Mouse (Mus musculus): ENCODE results near the gene Alox12. TPM values are rescaled to one million over a fixed set of nuclear protein-coding genes. Genes with fewer than 3 reads are reported as not detected.

The Alox12 gene
- total and polyA plus RNA-seq, 3 experiments, result 0.03 TPM; not detected in 2

GRCm38 (mm10) chr11:70216103-70216502 is 39.0 kb downstream of the Alox12 start:
- H3K79me2 ChIP-seq (ENCODE audit: control insufficient read depth, insufficient read depth, low read length, poor library complexity), result peaks cover 3% of the 10 kb centered on the region; the same call in 1 of the 2 replicates
- H3K4me1 ChIP-seq (ENCODE audit: control insufficient read depth in 1 of 2, insufficient read depth in 2 of 2, low read length in 2 of 2), result peaks cover 0 to 5% of the 10 kb centered on the region in 2 experiments; a peak in 2 of 4 replicates
- H3K9me3 ChIP-seq (replicated peaks; ENCODE audit: insufficient read depth, low read length), result no peaks in the 10 kb centered on the region
- peaks cover 0 to 5% of the 10 kb centered on the region in 2 experiments; a peak in 2 of 4 replicates for H3K36me3 ChIP-seq (ENCODE audit: control insufficient read depth in 1 of 2, insufficient read depth in 2 of 2, low read length in 2 of 2)
- no peak overlapping the region for H3K27ac ChIP-seq (ENCODE audit: control insufficient read depth, low read depth, low read length)
- TF ChIP-seq USF1 (IDR thresholded peaks at IDR 0.05; ENCODE audit: low read depth, low read length), result no peak
- no peak for TF ChIP-seq HCFC1 (IDR thresholded peaks at IDR 0.05; ENCODE audit: low read depth, low read length)
- TF ChIP-seq SIN3A (IDR thresholded peaks at IDR 0.05; ENCODE audit: low read length), result no peak
- no peak for TF ChIP-seq POLR2A (IDR thresholded peaks at IDR 0.05; ENCODE audit: control insufficient read depth in 1 of 2, insufficient read depth in 1 of 2, low read depth in 1 of 2, low read length in 2 of 2, poor library complexity in 1 of 2)
- no peak for TF ChIP-seq NELFE (IDR thresholded peaks at IDR 0.05; ENCODE audit: low read depth, low read length)
- no peak for TF ChIP-seq BHLHE40 (IDR thresholded peaks at IDR 0.05; ENCODE audit: borderline replicate concordance, low read depth, low read length)
- no peak for TF ChIP-seq SMC3 (IDR thresholded peaks at IDR 0.05; ENCODE audit: low read depth, low read length)
- no peak for TF ChIP-seq POLR2AphosphoS5 (IDR thresholded peaks at IDR 0.05; ENCODE audit: borderline replicate concordance, low read depth, low read length)
- TF ChIP-seq KAT2A (conservative IDR thresholded peaks at IDR 0.05; ENCODE audit: low read depth, low read length), result no peak
- TF ChIP-seq MEF2A (IDR thresholded peaks at IDR 0.05; ENCODE audit: extremely low read depth, insufficient replicate concordance, low read depth, low read length, poor library complexity, severe bottlenecking), result no peak
- TF ChIP-seq GABPA (IDR thresholded peaks at IDR 0.05; ENCODE audit: low read depth, low read length), result no peak
- TF ChIP-seq TAL1 (IDR thresholded peaks at IDR 0.05; ENCODE audit: low read length), result no peak
- TF ChIP-seq MXI1 (IDR thresholded peaks at IDR 0.05; ENCODE audit: low read depth, low read length), result no peak
- TF ChIP-seq ZNF384 (IDR thresholded peaks at IDR 0.05; ENCODE audit: low read depth, low read length), result no peak
- no peak for TF ChIP-seq MAZ (IDR thresholded peaks at IDR 0.05; ENCODE audit: low read depth, low read length)
- no peak for TF ChIP-seq POLR2AphosphoS2 (IDR thresholded peaks at IDR 0.05; ENCODE audit: low read length)
- no peak for TF ChIP-seq CHD2 (IDR thresholded peaks at IDR 0.05; ENCODE audit: low read length)
- H3K9ac ChIP-seq (ENCODE audit: control insufficient read depth, low read depth, low read length, poor library complexity, severe bottlenecking), result no peak overlapping the region
- no peak for DNase-seq (ENCODE audit: low read depth, low spot score)
- no peaks in the 10 kb centered on the region for H3K27me3 ChIP-seq (ENCODE audit: control insufficient read depth in 1 of 2, insufficient read depth in 2 of 2, low read length in 2 of 2)
- H3K4me3 ChIP-seq (ENCODE audit: control insufficient read depth in 1 of 2, insufficient read depth in 1 of 2, low read depth in 2 of 2, low read length in 2 of 2), result no peak overlapping the region

DNA sequence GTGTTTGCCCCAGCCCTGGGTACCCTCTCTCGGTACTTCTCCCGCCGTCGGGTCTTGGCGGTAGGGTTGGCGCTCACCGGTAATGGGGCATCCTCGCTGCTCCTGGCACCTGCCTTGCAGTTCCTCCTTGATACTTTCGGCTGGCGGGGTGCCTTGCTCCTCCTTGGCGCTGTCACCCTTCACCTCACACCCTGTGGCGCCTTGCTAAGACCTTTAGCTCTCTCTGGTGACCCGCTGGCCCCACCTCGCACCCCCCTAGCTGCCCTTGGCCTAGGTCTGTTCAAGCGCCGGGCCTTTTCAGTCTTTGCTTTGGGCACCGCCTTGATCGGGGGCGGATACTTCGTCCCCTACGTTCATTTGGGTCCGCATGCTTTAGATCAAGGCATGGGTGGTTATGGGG is 39.9 kb downstream of the Alox12 start:
- H3K36me3 ChIP-seq (ENCODE audit: control insufficient read depth in 1 of 2, insufficient read depth in 2 of 2, low read length in 2 of 2), result peaks cover 0 to 5% of the 10 kb centered on the region in 2 experiments; a peak in 2 of 4 replicates
- no peak for DNase-seq (ENCODE audit: low read depth, low spot score)
- H3K4me1 ChIP-seq (ENCODE audit: control insufficient read depth in 1 of 2, insufficient read depth in 2 of 2, low read length in 2 of 2), result peaks cover 0 to 5% of the 10 kb centered on the region in 2 experiments; a peak in 2 of 4 replicates
- H3K9ac ChIP-seq (ENCODE audit: control insufficient read depth, low read depth, low read length, poor library complexity, severe bottlenecking), result no peak overlapping the region
- no peaks in the 10 kb centered on the region for H3K9me3 ChIP-seq (replicated peaks; ENCODE audit: insufficient read depth, low read length)
- peaks cover 3% of the 10 kb centered on the region; the same call in 1 of the 2 replicates for H3K79me2 ChIP-seq (ENCODE audit: control insufficient read depth, insufficient read depth, low read length, poor library complexity)
- no peak overlapping the region for H3K4me3 ChIP-seq (ENCODE audit: control insufficient read depth in 1 of 2, insufficient read depth in 1 of 2, low read depth in 2 of 2, low read length in 2 of 2)
- H3K27ac ChIP-seq (ENCODE audit: control insufficient read depth, low read depth, low read length), result no peak overlapping the region
- no peaks in the 10 kb centered on the region for H3K27me3 ChIP-seq (ENCODE audit: control insufficient read depth in 1 of 2, insufficient read depth in 2 of 2, low read length in 2 of 2)
- TF ChIP-seq MXI1 (IDR thresholded peaks at IDR 0.05; ENCODE audit: low read depth, low read length), result no peak
- TF ChIP-seq RAD21 (IDR thresholded peaks at IDR 0.05; ENCODE audit: low read depth, low read length), result no peak
- TF ChIP-seq TAL1 (IDR thresholded peaks at IDR 0.05; ENCODE audit: low read length), result no peak
- no peak for TF ChIP-seq ETS1 (IDR thresholded peaks at IDR 0.05; ENCODE audit: low read depth, low read length)
- no peak for TF ChIP-seq ZMIZ1 (IDR thresholded peaks at IDR 0.05; ENCODE audit: low read depth, low read length)
- no peak for TF ChIP-seq E2F4 (IDR thresholded peaks at IDR 0.05; ENCODE audit: borderline replicate concordance, low read depth, low read length)
- TF ChIP-seq MAFK (IDR thresholded peaks at IDR 0.05; ENCODE audit: borderline replicate concordance, low read depth, low read length), result no peak
- no peak for TF ChIP-seq USF2 (IDR thresholded peaks at IDR 0.05; ENCODE audit: borderline replicate concordance in 1 of 2, insufficient read depth in 1 of 2, low read depth in 1 of 2, low read length in 2 of 2)
- no peak for TF ChIP-seq SIN3A (IDR thresholded peaks at IDR 0.05; ENCODE audit: low read length)
- TF ChIP-seq MYC (IDR thresholded peaks at IDR 0.05; ENCODE audit: low read depth, low read length), result no peak
- TF ChIP-seq TCF12 (IDR thresholded peaks at IDR 0.05; ENCODE audit: low read depth, low read length), result no peak
- TF ChIP-seq HCFC1 (IDR thresholded peaks at IDR 0.05; ENCODE audit: low read depth, low read length), result no peak
- TF ChIP-seq ELF1 (IDR thresholded peaks at IDR 0.05; ENCODE audit: low read depth, low read length), result no peak
- no peak for TF ChIP-seq ZC3H11A (IDR thresholded peaks at IDR 0.05; ENCODE audit: low read depth, low read length)
- no peak for TF ChIP-seq POLR2AphosphoS2 (IDR thresholded peaks at IDR 0.05; ENCODE audit: low read length)
- TF ChIP-seq BHLHE40 (IDR thresholded peaks at IDR 0.05; ENCODE audit: borderline replicate concordance, low read depth, low read length), result no peak
